Mouse (Mus musculus) liver, embryonic 14.5 days (tissue): ENCODE results near the gene Cdc5l.

ENCODE experiments used
- CTCF ChIP-seq: IDR thresholded peaks from 2 replicates; pipeline ENCODE4 v1.5.1; 2016; ENCODE audit warnings: antibody characterized with exemption, low read depth, control low read depth
- EP300 ChIP-seq: IDR thresholded peaks from 2 replicates; pipeline ENCODE4 v1.6.1; 2016; ENCODE audit warnings: antibody characterized with exemption, low read depth

DNA sequence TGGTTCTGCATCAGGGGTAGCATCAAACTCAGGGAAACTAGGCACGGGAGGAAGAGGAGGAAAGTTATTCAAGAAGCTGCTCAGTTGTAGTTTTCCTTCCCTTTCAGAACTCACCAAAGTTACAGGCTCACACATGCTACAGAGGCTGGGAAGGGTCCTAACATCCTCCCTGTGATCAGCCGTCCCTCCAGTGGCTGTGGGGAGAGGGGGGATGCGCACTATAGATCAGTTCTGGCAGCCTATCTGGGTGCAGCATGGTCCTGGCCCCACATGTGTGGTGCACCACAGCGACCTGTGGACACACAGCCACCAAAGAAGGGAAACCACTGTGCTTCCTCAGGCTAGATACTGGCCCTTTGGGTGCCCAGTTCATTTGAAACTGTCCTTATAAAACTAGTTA, 25.0 kb upstream of the Cdc5l start:
- TF ChIP-seq CTCF (no peak), EP300 (no peak)
